ENCODE assay signal across 8 mouse cellular contexts in the genomic region with DNA sequence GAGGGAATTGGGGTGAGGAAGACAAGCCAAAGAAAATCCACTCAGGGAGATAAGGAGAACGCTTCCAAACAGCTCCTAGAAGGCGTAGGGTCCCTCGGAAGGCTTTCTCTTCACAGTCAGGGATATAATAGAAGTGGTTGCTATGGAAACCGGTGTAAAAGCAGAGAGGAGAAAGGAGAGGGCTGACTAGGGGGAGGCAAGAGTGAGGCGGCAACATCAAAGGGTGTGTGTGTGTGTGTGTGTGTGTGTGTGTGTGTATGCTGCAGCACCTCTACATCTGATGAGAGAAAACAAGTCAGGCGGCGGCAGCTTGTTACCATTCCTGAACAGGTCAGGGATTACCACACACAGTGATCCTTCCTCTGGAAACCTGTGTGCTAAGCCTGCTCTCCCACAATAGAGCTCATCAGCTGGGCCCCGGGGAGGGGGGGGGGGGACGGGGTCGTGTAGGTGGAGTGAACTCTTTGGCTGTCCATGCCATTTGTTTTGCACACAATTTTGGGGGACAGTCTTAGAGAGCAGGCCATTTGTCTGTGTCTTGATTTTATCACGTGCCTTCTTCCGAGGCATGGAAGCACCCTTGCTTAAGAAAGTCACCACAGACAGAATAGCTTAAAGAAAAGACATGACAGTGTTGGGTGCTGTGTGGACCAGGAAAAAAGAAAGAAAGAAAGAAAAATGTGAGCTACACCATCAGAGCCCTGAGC. TPM values are rescaled to one million over a fixed set of nuclear protein-coding genes. Genes with fewer than 3 reads are reported as not detected.
A peak's percentile ranks its signal among the peaks of the same experiment; 100 is the strongest.
DNase-seq lines count a peak whose midpoint lies in the region; ATAC-seq and TF ChIP-seq lines count a peak whose summit lies in the region.

No protein-coding gene starts in this region.

- peaks cover 11 to 16% of the 10 kb centered on the region in 2 experiments for H3K4me1 ChIP-seq in CH12.LX (ENCODE audit: control insufficient read depth in 1 of 2, insufficient read depth in 2 of 2)
- H3K4me1 ChIP-seq in forebrain, embryonic 12.5 days, result peaks cover 54% of the 10 kb centered on the region
- H3K4me1 ChIP-seq in neural tube, embryonic 13.5 days (replicated peaks), result peaks cover 48% of the 10 kb centered on the region

- TF ChIP-seq CTCF in CH12.LX (conservative IDR thresholded peaks at IDR 0.05 in 1 of 2, IDR thresholded peaks at IDR 0.05 in 1 of 2; ENCODE audit: low read depth in 2 of 2, low read length in 2 of 2), result no peak

- peak; percentile 56 for DNase-seq in cerebellum, adult 9-10 months
- no peak for DNase-seq in cerebellum, postnatal 14 days
- DNase-seq in CH12.LX (ENCODE audit: extremely low read depth), result no peak
- DNase-seq in layer of hippocampus, postnatal 14 days (ENCODE audit: low spot score in 2 of 2), result peak; percentile 48 to 74
- DNase-seq in urinary bladder, postnatal 14 days (ENCODE audit: low spot score), result no peak
- no peak for DNase-seq in cerebellum, adult 18-20 months

- TF ChIP-seq EP300 in CH12.LX (IDR thresholded peaks at IDR 0.05; ENCODE audit: low read length), result no peak

- 1% methylated on average over 12 of the region's 12 CpGs for WGBS in forebrain, embryonic 12.5 days
- WGBS in neural tube, embryonic 13.5 days, result under 1% methylated on average over 12 of the region's 12 CpGs

- in situ Hi-C loops in CH12.LX (cut with MboI; ENCODE audit: low pct_ligation_motif_present, low pct_unique_long_range_greater_than_20kb, low sequenced_read_pairs), result no loop called here

- no peak for TF ChIP-seq POLR2A in CH12.LX (IDR thresholded peaks at IDR 0.05; ENCODE audit: low read depth, low read length)

- no peaks in the 10 kb centered on the region for H3K36me3 ChIP-seq in CH12.LX (replicated peaks in 1 of 2; ENCODE audit: control insufficient read depth in 1 of 2, insufficient read depth in 1 of 2, low read length in 1 of 2)
- H3K36me3 ChIP-seq in forebrain, embryonic 12.5 days (replicated peaks), result no peaks in the 10 kb centered on the region
- H3K36me3 ChIP-seq in neural tube, embryonic 13.5 days, result no peaks in the 10 kb centered on the region

- H3K9ac ChIP-seq in CH12.LX (ENCODE audit: insufficient read depth, low read depth), result no peak overlapping the region
- peak overlapping the region; percentile 38 for H3K9ac ChIP-seq in forebrain, embryonic 12.5 days
- H3K9ac ChIP-seq in neural tube, embryonic 13.5 days, result peak overlapping the region; percentile 61

- no peaks in the 10 kb centered on the region for H3K27me3 ChIP-seq in CH12.LX (replicated peaks)
- H3K27me3 ChIP-seq in forebrain, embryonic 12.5 days, result no peaks in the 10 kb centered on the region
- H3K27me3 ChIP-seq in neural tube, embryonic 13.5 days, result no peaks in the 10 kb centered on the region

- 0 out of 2 replicates have a peak overlapping the region, but pooled peaks have one; percentile 2 for H3K4me2 ChIP-seq in CH12.LX (ENCODE audit: insufficient read depth, low read depth, poor library complexity, severe bottlenecking)
- peak overlapping the region; percentile 42 for H3K4me2 ChIP-seq in forebrain, embryonic 12.5 days
- H3K4me2 ChIP-seq in neural tube, embryonic 13.5 days, result peak overlapping the region; percentile 34

- H3K4me3 ChIP-seq in CH12.LX (replicated peaks in 1 of 3; ENCODE audit: low read depth in 2 of 3, low read length in 2 of 3, poor library complexity in 1 of 3), result no peak overlapping the region
- no peak overlapping the region for H3K4me3 ChIP-seq in forebrain, embryonic 12.5 days (replicated peaks)
- no peak overlapping the region for H3K4me3 ChIP-seq in neural tube, embryonic 13.5 days

- no peak for TF ChIP-seq RAD21 in CH12.LX (IDR thresholded peaks at IDR 0.05; ENCODE audit: low read depth, low read length)

- dilution Hi-C loops in CH12.LX (cut with MboI; ENCODE audit: extremely low pct_ligation_motif_present, extremely low pct_unique_long_range_greater_than_20kb, low sequenced_read_pairs), result no loop called here

- no peak overlapping the region for H3K27ac ChIP-seq in CH12.LX (ENCODE audit: insufficient read depth, low read depth)
- H3K27ac ChIP-seq in forebrain, embryonic 12.5 days, result peak overlapping the region; percentile 97
- H3K27ac ChIP-seq in neural tube, embryonic 13.5 days (replicated peaks), result peak overlapping the region; percentile 96

- H3K79me2 ChIP-seq in CH12.LX (replicated peaks; ENCODE audit: control insufficient read depth, extremely low read depth, insufficient read depth, poor library complexity, severe bottlenecking), result no peaks in the 10 kb centered on the region

- peaks cover 2% of the 10 kb centered on the region for H3K9me3 ChIP-seq in CH12.LX (replicated peaks; ENCODE audit: low read length)
- no peaks in the 10 kb centered on the region for H3K9me3 ChIP-seq in forebrain, embryonic 12.5 days
- H3K9me3 ChIP-seq in neural tube, embryonic 13.5 days, result no peaks in the 10 kb centered on the region

- ATAC-seq in forebrain, embryonic 12.5 days (ENCODE audit: low FRiP score), result peak; percentile 84
- ATAC-seq in neural tube, embryonic 13.5 days (ENCODE audit: low read depth), result peak; percentile 75

TF ChIP-seq in CH12.LX, 34 proteins besides CTCF, POLR2A, EP300 and RAD21:
- TF ChIP-seq JUND (conservative IDR thresholded peaks at IDR 0.05; ENCODE audit: low read depth, low read length) (no peak), SMC3 (IDR thresholded peaks at IDR 0.05; ENCODE audit: low read depth, low read length) (no peak), MXI1 (IDR thresholded peaks at IDR 0.05; ENCODE audit: low read depth, low read length) (no peak), BHLHE40 (IDR thresholded peaks at IDR 0.05; ENCODE audit: low read depth, low read length) (no peak), NELFE (IDR thresholded peaks at IDR 0.05; ENCODE audit: low read depth, low read length) (no peak), RCOR1 (conservative IDR thresholded peaks at IDR 0.05; ENCODE audit: low read depth, low read length) (no peak)

RNA-seq across cellular contexts. Expression of gene Irf2bp2, which starts 55.0 kb away (rescaled TPM):
- total RNA-seq in CH12.LX (2012; rRNA removed), result 20.2 and 28.6 TPM in 2 replicates
- total RNA-seq in CH12.LX (2014; rRNA removed), result 30.3 and 31.2 TPM in 2 replicates
- 17.8 and 19.9 TPM in 2 replicates for polyA plus RNA-seq in CH12.LX (2012; ENCODE audit: insufficient read length, low read depth)
- 7.4 and 7.8 TPM in 2 replicates for polyA plus RNA-seq in forebrain, embryonic 12.5 days (2016; fragmentation: Nextera tagmentation; extraction: Ambion mirVana)
- 10 to 100 TPM; 57.1 to 61.7 TPM for total RNA-seq in layer of hippocampus, postnatal 14 days (2021)
- 8.6 and 9.7 TPM in 2 replicates for polyA plus RNA-seq in neural tube, embryonic 13.5 days (2015; fragmentation: Nextera tagmentation; extraction: Ambion mirVana)

Comparison
In these comparisons a context has a peak if more than half of its experiments do, and no peak if none do; other contexts are left out.
1. DNase-seq: peak in cerebellum, adult 9-10 months (single experiment) and layer of hippocampus, postnatal 14 days (2 of 2); none in cerebellum, postnatal 14 days (0 of 2), CH12.LX (single experiment), urinary bladder, postnatal 14 days (single experiment) and cerebellum, adult 18-20 months (0 of 2).
2. Peak in every context shown above with its lines, with median percentiles within 50 percentile points of each other: H3K4me2 ChIP-seq.